Mouse (Mus musculus): ENCODE data around the gene Camta1. TPM values are rescaled to one million over a fixed set of nuclear protein-coding genes. Genes with fewer than 3 reads are reported as not detected.

Camta1 gene
- polyA plus RNA-seq, 1 experiment from 2014 or later, result 25.3 TPM

GRCm38 (mm10) chr4:150901651-150902050 is 960.0 kb downstream of the Camta1 start:
- Histone ChIP-seq H3K36me3 (ENCODE audit: control insufficient read depth, insufficient read depth) (peaks cover 24% of the 10 kb centered on the region), H3K27me3 (ENCODE audit: control insufficient read depth, insufficient read depth, low read depth, low read length) (no peaks in the 10 kb centered on the region), H3K4me3 (ENCODE audit: low read depth, low read length) (no peak overlapping the region), H3K4me1 (ENCODE audit: control insufficient read depth, low read depth, low read length) (no peaks in the 10 kb centered on the region; the same call in none of the 2 replicates), H3K27ac (ENCODE audit: low read length) (no peak overlapping the region), H3K9me3 (replicated peaks; ENCODE audit: control insufficient read depth, low read length) (no peaks in the 10 kb centered on the region), H3K9ac (ENCODE audit: low read depth, low read length) (no peak overlapping the region), H3K4me2 (ENCODE audit: low read depth, low read length) (no peak overlapping the region)
- ATAC-seq (ENCODE audit: low read depth), result no peak
- WGBS (ENCODE audit: insufficient replicate concordance), result 48% methylated on average over 9 of the region's 9 CpGs

DNA sequence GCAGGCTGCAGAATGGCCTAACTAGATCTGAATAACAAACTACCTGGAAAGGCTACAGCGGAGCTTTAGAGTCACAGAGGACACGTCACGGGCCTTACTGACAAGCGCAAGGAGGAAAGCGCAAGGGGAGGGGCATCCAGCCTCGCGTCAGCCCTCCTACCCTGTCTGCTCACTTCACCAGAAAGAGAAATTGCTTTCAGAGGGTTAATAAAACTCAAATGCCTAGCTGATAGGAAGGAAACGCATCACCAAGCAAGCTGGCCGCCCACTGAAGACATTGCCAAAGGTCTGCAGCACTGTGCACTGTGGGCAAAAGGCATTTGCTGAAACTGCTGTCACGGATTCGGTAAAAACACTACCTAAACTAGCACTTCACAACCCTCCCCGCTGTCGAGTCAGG is 961.2 kb downstream of the Camta1 start:
- Histone ChIP-seq H3K27me3 (ENCODE audit: control insufficient read depth, insufficient read depth, low read depth, low read length) (no peaks in the 10 kb centered on the region), H3K9ac (ENCODE audit: low read depth, low read length) (no peak overlapping the region), H3K4me1 (ENCODE audit: control insufficient read depth, low read depth, low read length) (no peaks in the 10 kb centered on the region; the same call in none of the 2 replicates), H3K27ac (ENCODE audit: low read length) (no peak overlapping the region), H3K4me2 (ENCODE audit: low read depth, low read length) (no peak overlapping the region), H3K4me3 (ENCODE audit: low read depth, low read length) (no peak overlapping the region), H3K36me3 (ENCODE audit: control insufficient read depth, insufficient read depth) (peaks cover 20% of the 10 kb centered on the region), H3K9me3 (replicated peaks; ENCODE audit: control insufficient read depth, low read length) (no peaks in the 10 kb centered on the region)
- WGBS (ENCODE audit: insufficient replicate concordance), result 89% methylated on average over 13 of the region's 13 CpGs
- ATAC-seq (ENCODE audit: low read depth), result no peak

- Histone ChIP-seq H3K27ac (ENCODE audit: low read length) (no peak overlapping the region), H3K9ac (ENCODE audit: low read depth, low read length) (no peak overlapping the region), H3K4me3 (ENCODE audit: low read depth, low read length) (no peak overlapping the region), H3K36me3 (ENCODE audit: control insufficient read depth, insufficient read depth) (peaks cover 20% of the 10 kb centered on the region), H3K27me3 (ENCODE audit: control insufficient read depth, insufficient read depth, low read depth, low read length) (no peaks in the 10 kb centered on the region), H3K4me1 (ENCODE audit: control insufficient read depth, low read depth, low read length) (no peaks in the 10 kb centered on the region; the same call in none of the 2 replicates), H3K4me2 (ENCODE audit: low read depth, low read length) (no peak overlapping the region), H3K9me3 (replicated peaks; ENCODE audit: control insufficient read depth, low read length) (no peaks in the 10 kb centered on the region)
- WGBS (ENCODE audit: insufficient replicate concordance), result 54% methylated on average over 13 of the region's 13 CpGs
- ATAC-seq (ENCODE audit: low read depth), result peak; percentile 55
Measured at GRCm38 (mm10) chr4:150898716-150899365, 962.8 kb downstream of the Camta1 start.

GRCm38 (mm10) chr4:150896896-150897624 is 964.6 kb downstream of the Camta1 start:
- no peak for ATAC-seq (ENCODE audit: low read depth)
- H3K4me3 ChIP-seq (ENCODE audit: low read depth, low read length), result no peak overlapping the region
- WGBS (ENCODE audit: insufficient replicate concordance), result 85% methylated on average over 26 of the region's 26 CpGs
- H3K27ac ChIP-seq (ENCODE audit: low read length), result no peak overlapping the region
- H3K9ac ChIP-seq (ENCODE audit: low read depth, low read length), result no peak overlapping the region
- H3K9me3 ChIP-seq (replicated peaks; ENCODE audit: control insufficient read depth, low read length), result no peaks in the 10 kb centered on the region
- no peak overlapping the region for H3K4me2 ChIP-seq (ENCODE audit: low read depth, low read length)
- H3K36me3 ChIP-seq (ENCODE audit: control insufficient read depth, insufficient read depth), result peaks cover 14% of the 10 kb centered on the region
- no peaks in the 10 kb centered on the region for H3K27me3 ChIP-seq (ENCODE audit: control insufficient read depth, insufficient read depth, low read depth, low read length)
- H3K4me1 ChIP-seq (ENCODE audit: control insufficient read depth, low read depth, low read length), result no peaks in the 10 kb centered on the region; the same call in none of the 2 replicates

- ATAC-seq (ENCODE audit: low read depth), result no peak
- WGBS (ENCODE audit: insufficient replicate concordance), result 52% methylated on average over 8 of the region's 8 CpGs
Measured at GRCm38 (mm10) chr4:150894718-150895501, 966.8 kb downstream of the Camta1 start.

GRCm38 (mm10) chr4:150891308-150891707 is 970.4 kb downstream of the Camta1 start:
- 21% methylated on average over 5 of the region's 5 CpGs for WGBS (ENCODE audit: insufficient replicate concordance)
- no peak overlapping the region for H3K4me2 ChIP-seq (ENCODE audit: low read depth, low read length)
- H3K9me3 ChIP-seq (replicated peaks; ENCODE audit: control insufficient read depth, low read length), result no peaks in the 10 kb centered on the region
- no peaks in the 10 kb centered on the region for H3K27me3 ChIP-seq (ENCODE audit: control insufficient read depth, insufficient read depth, low read depth, low read length)
- peaks cover 6% of the 10 kb centered on the region for H3K4me1 ChIP-seq (ENCODE audit: control insufficient read depth, low read depth, low read length)
- ATAC-seq (ENCODE audit: low read depth), result no peak
- no peaks in the 10 kb centered on the region for H3K36me3 ChIP-seq (ENCODE audit: control insufficient read depth, insufficient read depth)
- no peak overlapping the region for H3K27ac ChIP-seq (ENCODE audit: low read length)
- H3K9ac ChIP-seq (ENCODE audit: low read depth, low read length), result no peak overlapping the region
- no peak overlapping the region for H3K4me3 ChIP-seq (ENCODE audit: low read depth, low read length)

More at GRCm38 (mm10) chr4:150894718-150895501, 966.8 kb downstream of the Camta1 start:
- no peak overlapping the region for H3K9ac ChIP-seq (ENCODE audit: low read depth, low read length)
- no peaks in the 10 kb centered on the region for H3K27me3 ChIP-seq (ENCODE audit: control insufficient read depth, insufficient read depth, low read depth, low read length)
- H3K27ac ChIP-seq (ENCODE audit: low read length), result no peak overlapping the region
- H3K4me1 ChIP-seq (ENCODE audit: control insufficient read depth, low read depth, low read length), result peaks cover 6% of the 10 kb centered on the region
- H3K36me3 ChIP-seq (ENCODE audit: control insufficient read depth, insufficient read depth), result peaks cover 7% of the 10 kb centered on the region
- no peaks in the 10 kb centered on the region for H3K9me3 ChIP-seq (replicated peaks; ENCODE audit: control insufficient read depth, low read length)
- H3K4me2 ChIP-seq (ENCODE audit: low read depth, low read length), result no peak overlapping the region
- no peak overlapping the region for H3K4me3 ChIP-seq (ENCODE audit: low read depth, low read length)

DNA sequence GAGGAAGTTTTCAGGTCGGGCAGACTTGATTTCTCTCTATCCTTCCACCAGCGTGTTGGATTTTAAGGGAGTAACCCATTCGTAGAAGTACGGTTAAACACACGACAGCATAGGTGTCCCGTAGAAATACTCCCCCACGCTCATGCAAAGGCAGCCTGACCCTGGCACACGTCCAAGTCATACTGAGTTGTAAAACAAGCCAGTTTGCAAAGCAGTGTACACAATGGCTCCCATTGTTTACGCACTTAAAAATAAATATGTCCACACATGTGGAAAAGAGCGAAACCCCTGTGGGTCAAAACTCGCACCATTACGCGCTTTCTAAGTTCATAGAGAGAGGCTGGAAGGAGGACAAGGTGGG is 971.7 kb downstream of the Camta1 start:
- Histone ChIP-seq H3K4me2 (ENCODE audit: low read depth, low read length) (peak overlapping the region; percentile 33), H3K27me3 (ENCODE audit: control insufficient read depth, insufficient read depth, low read depth, low read length) (no peaks in the 10 kb centered on the region), H3K27ac (ENCODE audit: low read length) (peak overlapping the region; percentile 79; the same call in 1 of the 2 replicates), H3K9ac (ENCODE audit: low read depth, low read length) (no peak overlapping the region), H3K9me3 (replicated peaks; ENCODE audit: control insufficient read depth, low read length) (no peaks in the 10 kb centered on the region), H3K36me3 (ENCODE audit: control insufficient read depth, insufficient read depth) (no peaks in the 10 kb centered on the region), H3K4me1 (ENCODE audit: control insufficient read depth, low read depth, low read length) (peaks cover 6% of the 10 kb centered on the region), H3K4me3 (ENCODE audit: low read depth, low read length) (no peak overlapping the region)
- peak; percentile 61 for ATAC-seq (ENCODE audit: low read depth)
- WGBS (ENCODE audit: insufficient replicate concordance), result 60% methylated on average over 13 of the region's 13 CpGs

- Histone ChIP-seq H3K36me3 (ENCODE audit: control insufficient read depth, insufficient read depth) (no peaks in the 10 kb centered on the region), H3K27me3 (ENCODE audit: control insufficient read depth, insufficient read depth, low read depth, low read length) (no peaks in the 10 kb centered on the region), H3K4me3 (ENCODE audit: low read depth, low read length) (no peak overlapping the region), H3K9ac (ENCODE audit: low read depth, low read length) (no peak overlapping the region), H3K4me2 (ENCODE audit: low read depth, low read length) (peak overlapping the region; percentile 33), H3K9me3 (replicated peaks; ENCODE audit: control insufficient read depth, low read length) (no peaks in the 10 kb centered on the region), H3K4me1 (ENCODE audit: control insufficient read depth, low read depth, low read length) (peaks cover 6% of the 10 kb centered on the region), H3K27ac (ENCODE audit: low read length) (peak overlapping the region; percentile 79)
- ATAC-seq (ENCODE audit: low read depth), result peak; percentile 68
- 47% methylated on average over 20 of the region's 20 CpGs for WGBS (ENCODE audit: insufficient replicate concordance)
Measured at GRCm38 (mm10) chr4:150889273-150889954, 972.3 kb downstream of the Camta1 start.

All from liver, embryonic 16.5 days (tissue).